Mouse (Mus musculus) testis, adult 2 months (tissue): ENCODE measurements around the gene Gm10134. TPM values are rescaled to one million over a fixed set of nuclear protein-coding genes. Genes with fewer than 3 reads are reported as not detected.
A peak's percentile ranks its signal among the peaks of the same experiment; 100 is the strongest.
"Not testable (repeated sequence)": the region's sequence is repeated elsewhere in the genome, so short reads cannot be mapped to it uniquely, and the experiment has no call there.

Experiments used
- H3K27ac ChIP-seq: fragments of 200-500 bp; 2 replicates; pipeline ENCODE4 v1.5.1; 2012; ENCODE audit warnings: low read depth, low read length; ENCODE audit not compliant: control insufficient read depth, insufficient read depth
- H3K27me3 ChIP-seq: fragments of 200-500 bp; 2 replicates; pipeline ENCODE4 v1.6.1; 2012; ENCODE audit warnings: mild to moderate bottlenecking, low read length, moderate library complexity; ENCODE audit not compliant: control insufficient read depth, insufficient read depth
- H3K36me3 ChIP-seq: fragments of 200-500 bp; 2 replicates; pipeline ENCODE4 v1.6.1; 2012; ENCODE audit warnings: mild to moderate bottlenecking, low read length; ENCODE audit not compliant: control insufficient read depth, insufficient read depth
- H3K4me1 ChIP-seq: fragments of 200-500 bp; 2 replicates; pipeline ENCODE4 v1.6.1; 2012; ENCODE audit warnings: low read length; ENCODE audit not compliant: control insufficient read depth, insufficient read depth
- H3K4me3 ChIP-seq: fragments of 200-500 bp; 2 replicates; pipeline ENCODE4 v1.5.1; 2012; ENCODE audit warnings: low read depth, mild to moderate bottlenecking, low read length, moderate library complexity, mixed read lengths; ENCODE audit not compliant: control insufficient read depth
- CTCF ChIP-seq: fragments of 200-500 bp; IDR thresholded peaks from 2 replicates; pipeline ENCODE4 v1.5.1; 2012; ENCODE audit warnings: low read depth, mild to moderate bottlenecking, inconsistent platforms, low read length, moderate library complexity; ENCODE audit not compliant: control insufficient read depth, insufficient read depth, insufficient replicate concordance
- POLR2A ChIP-seq: fragments of 200-500 bp; IDR thresholded peaks from 2 replicates; pipeline ENCODE4 v1.6.1; 2012; ENCODE audit warnings: low read depth, mild to moderate bottlenecking, inconsistent platforms, low read length, moderate library complexity; ENCODE audit not compliant: control insufficient read depth
- polyA plus RNA-seq: library from polyadenylated mRNA; depleted of rRNA; stranded (reverse); fragments of >200 nt; gene quantifications from 2 replicates; pipeline ENCODE4 v1.2.3, GENCODE M21; 2012

The Gm10134 gene
- polyA plus RNA-seq, 1 experiment = 0.47 TPM

DNA sequence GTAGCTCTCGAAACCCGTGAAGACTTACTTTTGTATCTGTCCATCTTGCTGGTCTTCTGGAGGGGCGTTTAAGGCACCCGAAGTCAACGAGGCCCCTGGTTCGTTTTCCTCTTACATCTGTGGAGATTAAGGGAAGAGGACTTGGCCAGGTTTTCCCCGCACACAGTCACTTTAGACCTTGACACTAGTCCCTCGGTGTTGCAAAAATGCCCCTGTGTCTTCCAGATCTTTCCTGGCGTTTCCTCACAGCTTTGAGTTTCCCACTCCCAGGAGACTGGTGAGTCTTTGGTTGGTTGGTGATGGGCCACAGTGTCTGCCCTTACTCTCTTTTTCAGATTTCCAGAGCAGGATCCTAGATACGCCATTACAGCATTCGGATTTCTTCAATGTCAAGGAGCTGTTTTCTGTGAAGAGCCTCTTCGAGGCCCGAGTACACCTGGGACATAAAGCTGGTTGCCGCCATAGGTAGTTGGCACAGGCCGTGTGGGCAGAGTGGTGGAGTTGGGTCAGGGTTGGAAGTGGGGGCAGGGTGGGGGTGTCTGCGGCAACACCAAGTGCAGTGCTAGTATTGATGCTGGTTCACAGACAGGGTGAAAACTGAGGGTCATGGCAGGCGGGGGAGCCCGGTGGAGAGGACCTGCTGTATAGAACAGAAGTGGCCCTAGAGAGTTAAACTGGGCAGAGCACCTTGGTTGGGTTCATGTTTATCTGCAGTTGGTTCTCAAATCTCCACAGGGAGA, 37.2 kb upstream of the Gm10134 start:
- Histone ChIP-seq H3K4me3 (peak overlapping the region; percentile 87), H3K36me3 (no peaks in the 10 kb centered on the region; the same call in none of the 2 replicates), H3K27me3 (no peaks in the 10 kb centered on the region), H3K27ac (peak overlapping the region; percentile 46), H3K4me1 (peaks cover 12% of the 10 kb centered on the region)
- TF ChIP-seq CTCF (no peak), POLR2A (no peak)

DNA sequence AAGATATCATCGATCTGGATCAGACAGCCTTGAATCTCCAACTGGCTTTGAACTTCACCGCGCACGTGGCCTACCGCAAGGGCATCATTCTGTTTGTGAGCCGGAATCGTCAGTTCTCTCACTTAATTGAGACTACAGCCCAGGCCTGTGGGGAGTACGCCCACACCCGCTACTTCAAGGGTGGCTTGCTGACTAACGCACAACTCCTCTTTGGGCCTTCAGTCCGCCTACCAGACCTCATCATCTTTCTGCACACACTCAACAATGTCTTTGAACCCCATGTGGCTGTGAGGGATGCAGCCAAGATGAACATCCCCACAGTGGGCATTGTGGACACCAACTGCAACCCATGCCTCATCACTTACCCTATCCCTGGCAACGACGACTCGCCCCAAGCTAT, 36.4 kb upstream of the Gm10134 start:
- Histone ChIP-seq H3K4me3 (no peak overlapping the region), H3K36me3 (no peaks in the 10 kb centered on the region; the same call in none of the 2 replicates), H3K27me3 (no peaks in the 10 kb centered on the region), H3K4me1 (peaks cover 12% of the 10 kb centered on the region), H3K27ac (no peak overlapping the region)
- TF ChIP-seq POLR2A (no peak), CTCF (no peak)

DNA sequence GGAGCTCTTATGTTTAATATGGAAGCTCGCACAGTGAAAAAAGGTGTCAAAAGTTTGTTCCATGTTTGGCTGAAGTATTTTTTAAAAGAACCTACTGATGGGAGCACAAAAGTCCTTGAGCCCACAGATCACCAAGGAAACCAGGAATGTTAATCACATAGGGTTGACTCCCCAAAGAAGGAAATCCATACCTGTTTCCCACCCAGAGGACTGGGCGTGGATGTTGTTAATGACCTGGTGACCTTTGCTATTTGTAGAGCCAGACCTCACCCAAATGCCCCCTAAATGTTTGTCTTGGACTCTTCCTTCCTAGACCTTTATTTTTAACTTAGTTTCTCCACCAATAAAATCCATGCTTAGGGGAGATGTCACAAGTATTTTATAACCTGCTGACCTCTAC, 35.3 kb upstream of the Gm10134 start:
- Histone ChIP-seq H3K36me3 (no peaks in the 10 kb centered on the region; the same call in none of the 2 replicates), H3K27me3 (no peaks in the 10 kb centered on the region), H3K4me3 (no peak overlapping the region), H3K4me1 (peaks cover 12% of the 10 kb centered on the region), H3K27ac (no peak overlapping the region)
- TF ChIP-seq POLR2A (no peak), CTCF (no peak)

DNA sequence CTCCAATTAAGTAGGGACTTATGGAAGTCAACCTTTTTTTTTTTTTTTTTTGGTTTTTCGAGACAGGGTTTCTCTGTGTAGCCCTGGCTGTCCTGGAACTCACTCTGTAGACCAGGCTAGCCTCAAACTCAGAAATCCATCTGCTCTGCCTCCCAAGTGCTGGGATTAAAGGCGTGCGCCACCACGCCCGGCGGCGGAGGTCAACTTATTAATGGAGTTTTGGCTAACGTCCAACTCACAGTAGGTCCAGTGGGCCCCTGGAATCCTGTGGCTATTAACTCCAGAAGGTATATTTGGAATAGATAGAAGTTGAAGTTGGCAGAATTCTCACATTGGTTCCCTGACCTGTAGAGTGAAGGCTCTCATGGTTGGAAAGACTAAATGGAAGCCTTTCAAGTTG, 33.9 kb upstream of the Gm10134 start:
- not testable (repeated sequence) for H3K4me3 ChIP-seq, H3K4me1 ChIP-seq, H3K27ac ChIP-seq, H3K27me3 ChIP-seq, H3K36me3 ChIP-seq

DNA sequence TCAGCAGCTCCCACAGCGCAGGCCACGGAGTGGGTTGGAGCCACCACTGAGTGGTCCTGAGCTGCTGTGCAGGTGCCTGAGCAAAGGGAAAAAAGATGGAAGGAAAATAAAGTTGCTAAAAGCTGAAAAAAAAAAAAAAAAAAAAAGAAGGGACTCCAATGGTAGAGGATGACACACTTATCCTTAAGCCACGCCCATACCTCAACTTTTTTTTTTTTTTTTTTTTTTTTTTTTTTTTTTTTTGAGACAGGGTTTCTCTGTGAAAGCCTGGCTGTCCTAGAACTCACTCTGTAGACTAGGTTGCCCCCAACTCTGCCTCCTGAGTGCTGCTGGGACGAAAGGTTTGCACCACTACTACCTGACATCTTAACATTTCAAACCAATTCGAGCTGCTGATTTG, 27.9 kb upstream of the Gm10134 start:
- not testable (repeated sequence) for H3K36me3 ChIP-seq, H3K4me1 ChIP-seq, H3K27me3 ChIP-seq, H3K27ac ChIP-seq
- peak overlapping the region; percentile 59 for H3K4me3 ChIP-seq

DNA sequence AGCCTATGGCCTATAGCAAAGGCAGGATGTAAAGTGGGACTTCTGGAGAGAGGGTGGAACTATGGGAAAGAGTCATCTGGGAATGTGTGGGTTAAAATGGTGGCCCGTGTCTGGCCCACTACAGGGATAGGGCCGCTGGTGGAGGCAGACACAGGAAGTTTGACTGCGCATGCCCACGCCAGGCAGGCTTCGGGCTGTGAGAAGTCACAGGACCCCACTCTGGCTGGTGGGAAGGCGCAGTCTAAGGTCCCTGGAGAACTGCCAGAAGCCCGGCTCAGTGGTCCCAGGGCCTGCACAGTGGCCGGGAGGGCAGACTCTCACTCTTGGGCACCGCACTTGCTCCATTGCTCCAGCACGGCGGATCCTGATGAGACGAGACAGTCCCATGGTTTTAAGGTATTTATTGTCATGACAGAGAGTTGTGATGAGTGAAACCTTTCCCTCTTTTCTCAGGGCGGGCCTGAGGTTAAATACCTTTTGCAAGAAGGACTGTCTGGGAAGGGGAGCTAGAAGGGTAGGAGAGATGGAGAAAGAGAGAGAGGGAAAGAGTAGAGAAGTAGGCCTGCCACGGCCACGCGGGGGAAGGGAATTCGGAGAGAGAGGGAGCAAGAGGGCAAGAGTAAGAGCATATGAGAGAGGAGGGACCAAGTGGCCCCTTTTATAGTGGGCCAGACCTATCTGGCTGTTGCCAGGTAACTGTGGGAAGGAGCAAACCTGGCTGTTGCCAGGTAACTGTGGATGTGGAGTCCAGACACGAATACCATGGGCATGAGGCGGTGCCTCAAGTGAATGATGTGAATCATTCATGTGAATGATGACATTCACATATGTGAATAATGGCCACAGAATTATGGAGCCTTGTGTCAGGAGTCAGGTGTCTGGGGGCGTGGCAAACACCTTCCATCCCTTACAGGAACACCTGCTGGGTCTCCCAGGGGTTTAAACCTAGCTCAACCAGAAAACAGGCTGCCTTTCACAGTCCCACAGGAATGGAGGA, 26.4 kb upstream of the Gm10134 start:
- no peak for TF ChIP-seq CTCF
- peak; percentile 42; the same call in 1 of the 2 replicates for TF ChIP-seq POLR2A

DNA sequence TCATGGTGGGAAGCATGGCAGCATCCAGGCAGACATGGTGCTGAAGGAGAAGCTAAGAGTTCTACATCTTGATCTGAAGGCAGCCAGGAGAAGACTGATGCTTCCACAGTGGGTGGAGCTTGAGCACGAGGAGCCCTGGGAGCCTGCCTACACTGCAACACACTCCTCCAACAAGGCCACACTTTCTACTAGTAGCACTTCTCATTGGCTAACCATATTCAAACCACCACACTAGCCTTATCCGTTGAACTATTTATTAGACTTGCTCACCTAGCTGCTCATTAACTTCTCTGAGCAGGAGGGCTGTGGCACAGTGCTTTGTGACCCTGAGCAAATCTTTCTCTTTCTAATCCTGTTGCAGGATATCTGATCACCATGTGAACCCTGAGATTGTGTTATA, 22.0 kb upstream of the Gm10134 start:
- H3K4me3 ChIP-seq = no peak overlapping the region
- no peaks in the 10 kb centered on the region for H3K27me3 ChIP-seq

More for the DNA sequence above, 26.4 kb upstream of the Gm10134 start:
- peak overlapping the region; percentile 55 for H3K4me3 ChIP-seq
- H3K27ac ChIP-seq = no peak overlapping the region; the same call in 1 of the 2 replicates
- H3K36me3 ChIP-seq = no peaks in the 10 kb centered on the region
- H3K4me1 ChIP-seq = peaks cover 7% of the 10 kb centered on the region
- no peaks in the 10 kb centered on the region for H3K27me3 ChIP-seq

More for the DNA sequence above, 22.0 kb upstream of the Gm10134 start:
- Histone ChIP-seq H3K4me1 (peaks cover 5% of the 10 kb centered on the region), H3K36me3 (no peaks in the 10 kb centered on the region), H3K27ac (no peak overlapping the region)
- TF ChIP-seq POLR2A (no peak), CTCF (no peak)
